Mouse (Mus musculus): Measurements from ENCODE around the gene Gm49027.

GRCm38 (mm10) chr5:123470784-123471400, 54.4 kb downstream of the Gm49027 start:
- no peak for TF ChIP-seq CTCF (IDR thresholded peaks at IDR 0.05; ENCODE audit: borderline replicate concordance, insufficient read depth, low read depth, low read length)
- no peak for TF ChIP-seq POLR2A (IDR thresholded peaks at IDR 0.05; ENCODE audit: borderline replicate concordance, insufficient read depth, low read length)

Measured in cerebellum, adult 2 months (tissue).